Mouse (Mus musculus) neural tube, embryonic 13.5 days (tissue): ENCODE measurements around the gene Slc5a4a. TPM values are rescaled to one million over a fixed set of nuclear protein-coding genes. Genes with fewer than 3 reads are reported as not detected.

Experiments used
- ATAC-seq: fragments of 200-750 bp; cut with Nextera tagmentation; 2 replicates; pipeline ENCODE4 v1.8.0; 2017; ENCODE audit warnings: low read depth, mild to moderate bottlenecking, moderate TSS enrichment, moderate library complexity
- H3K27ac ChIP-seq: fragments of 300-500 bp; sonication (generic); replicated peaks from 2 replicates; pipeline ENCODE4 v1.5.1; 2015; ENCODE audit warnings: moderate library complexity, mild to moderate bottlenecking, inconsistent platforms
- H3K27me3 ChIP-seq: fragments of 300-500 bp; sonication (generic); 2 replicates; pipeline ENCODE4 v1.6.1; 2015; ENCODE audit warnings: mild to moderate bottlenecking, inconsistent platforms
- H3K36me3 ChIP-seq: fragments of 300-500 bp; sonication (generic); 2 replicates; pipeline ENCODE4 v1.6.1; 2015; ENCODE audit warnings: mild to moderate bottlenecking, inconsistent platforms
- H3K4me1 ChIP-seq: fragments of 300-500 bp; sonication (generic); replicated peaks from 2 replicates; pipeline ENCODE4 v1.6.1; 2015; ENCODE audit warnings: inconsistent platforms
- H3K4me2 ChIP-seq: fragments of 300-500 bp; sonication (generic); 2 replicates; pipeline ENCODE4 v1.6.1; 2015; ENCODE audit warnings: inconsistent platforms, mild to moderate bottlenecking, moderate library complexity
- H3K4me3 ChIP-seq: fragments of 300-500 bp; sonication (generic); 2 replicates; pipeline ENCODE4 v1.5.1; 2015; ENCODE audit warnings: mild to moderate bottlenecking, inconsistent platforms
- H3K9ac ChIP-seq: fragments of 300-500 bp; sonication (generic); 2 replicates; pipeline ENCODE4 v1.6.1; 2015; ENCODE audit warnings: moderate library complexity, mild to moderate bottlenecking, inconsistent platforms
- H3K9me3 ChIP-seq: fragments of 300-500 bp; sonication (generic); 2 replicates; pipeline ENCODE4 v1.6.1; 2016; ENCODE audit warnings: inconsistent platforms
- WGBS: fragments of 180-500 bp; shearing (Covaris S2); methylation state at CpG from one replicate; pipeline ENCODE4 v1.1.7; 2015; 5-methylcytosine and 5-hydroxymethylcytosine counted together
- polyA plus RNA-seq: library from polyadenylated mRNA; unstranded; fragments of >200 nt; fragmentation: Nextera tagmentation; extraction: Ambion mirVana; gene quantifications from 2 replicates; pipeline ENCODE4 v1.2.1, GENCODE M21; 2015

The Slc5a4a gene
- polyA plus RNA-seq, 1 experiment from 2014 or later = not detected

- no peak overlapping the region for H3K27ac ChIP-seq
- no peaks in the 10 kb centered on the region for H3K4me1 ChIP-seq
- H3K4me3 ChIP-seq = no peak overlapping the region
- WGBS = 86% methylated on average over 4 of the region's 4 CpGs
- no peaks in the 10 kb centered on the region for H3K9me3 ChIP-seq
- H3K4me2 ChIP-seq = no peak overlapping the region
- no peaks in the 10 kb centered on the region for H3K36me3 ChIP-seq
- no peaks in the 10 kb centered on the region for H3K27me3 ChIP-seq
- no peak for ATAC-seq
- no peak overlapping the region for H3K9ac ChIP-seq
Observed at GRCm38 (mm10) chr10:76185216-76185615, 38.0 kb downstream of the Slc5a4a start.

GRCm38 (mm10) chr10:76188010-76188409 is 40.8 kb downstream of the Slc5a4a start:
- WGBS = 93% methylated on average over 1 of the region's 1 CpGs
- no peak overlapping the region for H3K9ac ChIP-seq
- H3K4me1 ChIP-seq = no peaks in the 10 kb centered on the region
- H3K9me3 ChIP-seq = no peaks in the 10 kb centered on the region
- no peak for ATAC-seq
- H3K4me2 ChIP-seq = no peak overlapping the region
- H3K27me3 ChIP-seq = no peaks in the 10 kb centered on the region
- no peak overlapping the region for H3K27ac ChIP-seq
- H3K36me3 ChIP-seq = no peaks in the 10 kb centered on the region
- H3K4me3 ChIP-seq = no peak overlapping the region

- no peaks in the 10 kb centered on the region for H3K27me3 ChIP-seq
- no peaks in the 10 kb centered on the region for H3K9me3 ChIP-seq
- no peak overlapping the region for H3K27ac ChIP-seq
- no peak overlapping the region for H3K4me2 ChIP-seq
- peaks cover 10% of the 10 kb centered on the region for H3K36me3 ChIP-seq
- no peak overlapping the region for H3K9ac ChIP-seq
- no peak for ATAC-seq
- H3K4me1 ChIP-seq = no peaks in the 10 kb centered on the region; the same call in 1 of the 2 replicates
- no peak overlapping the region for H3K4me3 ChIP-seq
- WGBS = 92% methylated on average over 3 of the region's 3 CpGs
Observed at GRCm38 (mm10) chr10:76201416-76201815, 54.2 kb downstream of the Slc5a4a start.

GRCm38 (mm10) chr10:76201978-76202377 is 54.7 kb downstream of the Slc5a4a start:
- ATAC-seq = no peak
- H3K36me3 ChIP-seq = peaks cover 16% of the 10 kb centered on the region
- no peaks in the 10 kb centered on the region for H3K27me3 ChIP-seq
- H3K4me1 ChIP-seq = no peaks in the 10 kb centered on the region; the same call in 1 of the 2 replicates
- H3K9me3 ChIP-seq = no peaks in the 10 kb centered on the region
- no peak overlapping the region for H3K9ac ChIP-seq
- 20% methylated on average over 7 of the region's 7 CpGs for WGBS
- H3K27ac ChIP-seq = no peak overlapping the region
- H3K4me3 ChIP-seq = no peak overlapping the region
- H3K4me2 ChIP-seq = no peak overlapping the region

GRCm38 (mm10) chr10:76203798-76204283 is 56.6 kb downstream of the Slc5a4a start:
- Histone ChIP-seq H3K4me2 (peak overlapping the region; percentile 56), H3K4me3 (peak overlapping the region; percentile 33), H3K27ac (no peak overlapping the region), H3K4me1 (no peaks in the 10 kb centered on the region; the same call in 1 of the 2 replicates), H3K27me3 (no peaks in the 10 kb centered on the region), H3K9ac (peak overlapping the region; percentile 66), H3K36me3 (peaks cover 35% of the 10 kb centered on the region), H3K9me3 (no peaks in the 10 kb centered on the region)
- WGBS = 15% methylated on average over 17 of the region's 18 CpGs
- peak; percentile 40; the same call in 1 of the 2 replicates for ATAC-seq

- Histone ChIP-seq H3K9me3 (no peaks in the 10 kb centered on the region), H3K4me1 (no peaks in the 10 kb centered on the region; the same call in 1 of the 2 replicates), H3K4me3 (no peak overlapping the region), H3K4me2 (no peak overlapping the region), H3K27ac (no peak overlapping the region), H3K27me3 (no peaks in the 10 kb centered on the region), H3K9ac (no peak overlapping the region), H3K36me3 (peaks cover 68% of the 10 kb centered on the region)
- 94% methylated on average over 13 of the region's 13 CpGs for WGBS
- no peak for ATAC-seq
Observed at GRCm38 (mm10) chr10:76207262-76207796, 60.1 kb downstream of the Slc5a4a start.

GRCm38 (mm10) chr10:76209241-76209640 is 62.0 kb downstream of the Slc5a4a start:
- Histone ChIP-seq H3K9me3 (no peaks in the 10 kb centered on the region), H3K4me3 (no peak overlapping the region), H3K4me2 (no peak overlapping the region), H3K9ac (no peak overlapping the region), H3K4me1 (no peaks in the 10 kb centered on the region), H3K27ac (no peak overlapping the region), H3K27me3 (no peaks in the 10 kb centered on the region), H3K36me3 (peaks cover 86% of the 10 kb centered on the region)
- ATAC-seq = no peak
- 87% methylated on average over 8 of the region's 8 CpGs for WGBS

GRCm38 (mm10) chr10:76210806-76211205 is 63.6 kb downstream of the Slc5a4a start:
- H3K9ac ChIP-seq = no peak overlapping the region
- no peak overlapping the region for H3K4me3 ChIP-seq
- peaks cover 97% of the 10 kb centered on the region for H3K36me3 ChIP-seq
- no peaks in the 10 kb centered on the region for H3K4me1 ChIP-seq
- peaks cover 12% of the 10 kb centered on the region for H3K9me3 ChIP-seq
- no peak overlapping the region for H3K4me2 ChIP-seq
- no peaks in the 10 kb centered on the region for H3K27me3 ChIP-seq
- no peak overlapping the region for H3K27ac ChIP-seq
- no peak for ATAC-seq
- WGBS = 88% methylated on average over 7 of the region's 7 CpGs

- no peak overlapping the region for H3K9ac ChIP-seq
- ATAC-seq = no peak
- no peak overlapping the region for H3K4me2 ChIP-seq
- H3K36me3 ChIP-seq = peaks cover 97% of the 10 kb centered on the region
- H3K4me3 ChIP-seq = no peak overlapping the region
- H3K4me1 ChIP-seq = no peaks in the 10 kb centered on the region
- H3K27me3 ChIP-seq = no peaks in the 10 kb centered on the region
- WGBS = 93% methylated on average over 6 of the region's 6 CpGs
- peaks cover 12% of the 10 kb centered on the region for H3K9me3 ChIP-seq
- no peak overlapping the region for H3K27ac ChIP-seq
Observed at GRCm38 (mm10) chr10:76212121-76212520, 64.9 kb downstream of the Slc5a4a start.

- ATAC-seq = no peak
- peaks cover 96% of the 10 kb centered on the region for H3K36me3 ChIP-seq
- WGBS = 90% methylated on average over 4 of the region's 4 CpGs
Observed at GRCm38 (mm10) chr10:76214161-76214560, 66.9 kb downstream of the Slc5a4a start.

GRCm38 (mm10) chr10:76217056-76217455 is 69.8 kb downstream of the Slc5a4a start:
- H3K27ac ChIP-seq = no peak overlapping the region
- peaks cover 98% of the 10 kb centered on the region for H3K36me3 ChIP-seq
- no peaks in the 10 kb centered on the region for H3K4me1 ChIP-seq
- H3K9ac ChIP-seq = no peak overlapping the region
- no peak for ATAC-seq
- H3K4me2 ChIP-seq = no peak overlapping the region
- no peaks in the 10 kb centered on the region for H3K27me3 ChIP-seq
- no peak overlapping the region for H3K4me3 ChIP-seq
- 97% methylated on average over 17 of the region's 17 CpGs for WGBS
- peaks cover 12% of the 10 kb centered on the region for H3K9me3 ChIP-seq

More at GRCm38 (mm10) chr10:76214161-76214560, 66.9 kb downstream of the Slc5a4a start:
- Histone ChIP-seq H3K4me3 (no peak overlapping the region), H3K9me3 (peaks cover 12% of the 10 kb centered on the region), H3K4me2 (no peak overlapping the region), H3K27ac (no peak overlapping the region), H3K9ac (no peak overlapping the region), H3K4me1 (no peaks in the 10 kb centered on the region), H3K27me3 (no peaks in the 10 kb centered on the region)

GRCm38 (mm10) chr10:76218240-76218639 is 71.0 kb downstream of the Slc5a4a start:
- H3K27ac ChIP-seq = no peak overlapping the region
- H3K9me3 ChIP-seq = peaks cover 12% of the 10 kb centered on the region
- no peak overlapping the region for H3K4me3 ChIP-seq
- ATAC-seq = no peak
- no peak overlapping the region for H3K9ac ChIP-seq
- H3K4me1 ChIP-seq = no peaks in the 10 kb centered on the region
- H3K4me2 ChIP-seq = no peak overlapping the region
- peaks cover 99% of the 10 kb centered on the region for H3K36me3 ChIP-seq
- WGBS = 82% methylated on average over 9 of the region's 9 CpGs
- H3K27me3 ChIP-seq = no peaks in the 10 kb centered on the region

- no peaks in the 10 kb centered on the region for H3K4me1 ChIP-seq
- WGBS = 92% methylated on average over 11 of the region's 11 CpGs
- peaks cover 69% of the 10 kb centered on the region for H3K36me3 ChIP-seq
- H3K4me2 ChIP-seq = no peak overlapping the region
- no peak for ATAC-seq
- H3K4me3 ChIP-seq = no peak overlapping the region
- H3K27me3 ChIP-seq = no peaks in the 10 kb centered on the region
- no peaks in the 10 kb centered on the region for H3K9me3 ChIP-seq
- no peak overlapping the region for H3K27ac ChIP-seq
- no peak overlapping the region for H3K9ac ChIP-seq
Observed at GRCm38 (mm10) chr10:76225944-76226343, 78.7 kb downstream of the Slc5a4a start.
